Mouse (Mus musculus): Measurements from ENCODE around the gene Disc1.

Disc1 gene

DNA sequence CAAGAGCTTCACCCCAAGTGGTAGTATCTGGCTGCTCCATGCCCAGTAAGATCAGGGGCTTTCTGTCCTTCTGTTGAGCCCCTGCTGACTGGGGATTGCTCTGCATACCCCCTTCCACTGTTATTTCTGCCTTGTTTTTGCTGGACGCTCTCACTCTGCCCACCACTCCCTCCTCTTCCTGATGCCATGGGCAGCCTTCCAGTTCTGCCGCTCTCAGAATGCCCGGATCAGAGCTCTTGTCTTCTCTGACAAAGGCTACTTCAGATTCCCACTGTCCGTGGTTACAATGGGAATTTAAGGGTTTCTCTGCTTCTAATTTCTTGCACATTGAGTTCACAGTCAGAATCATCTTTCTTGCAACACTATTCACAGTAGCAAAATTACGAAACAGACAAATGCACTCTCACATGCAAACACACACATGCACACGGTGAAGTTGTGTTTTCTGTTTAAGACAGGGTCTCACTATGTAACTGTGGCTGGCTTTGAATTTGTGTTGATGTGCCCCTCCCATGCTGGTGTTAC is 214.2 kb downstream of the Disc1 start:
- peak in 1 of 2 experiments; percentile 56 for DNase-seq (ENCODE audit: low spot score in 2 of 2)

DNA sequence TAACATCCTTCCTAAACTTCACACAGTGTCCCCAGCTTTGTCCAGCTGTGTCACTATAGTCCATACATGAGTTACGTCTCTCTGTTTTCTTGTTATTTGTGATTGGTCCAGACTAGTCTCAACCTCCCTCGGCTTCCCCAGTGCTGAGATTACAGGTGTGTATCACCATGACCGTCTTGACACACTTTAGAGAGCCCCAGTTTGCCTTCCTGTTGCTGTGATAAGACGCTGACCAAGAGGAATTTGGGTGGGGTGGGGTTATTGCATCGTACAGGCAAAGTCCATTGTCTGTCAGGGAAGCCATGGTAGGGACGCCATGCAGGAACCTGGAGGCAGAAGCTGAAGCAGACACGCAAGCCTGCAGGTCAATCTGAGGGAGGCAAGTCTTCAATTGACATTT is 216.3 kb downstream of the Disc1 start:
- no peak for DNase-seq (ENCODE audit: low spot score in 2 of 2)

DNA sequence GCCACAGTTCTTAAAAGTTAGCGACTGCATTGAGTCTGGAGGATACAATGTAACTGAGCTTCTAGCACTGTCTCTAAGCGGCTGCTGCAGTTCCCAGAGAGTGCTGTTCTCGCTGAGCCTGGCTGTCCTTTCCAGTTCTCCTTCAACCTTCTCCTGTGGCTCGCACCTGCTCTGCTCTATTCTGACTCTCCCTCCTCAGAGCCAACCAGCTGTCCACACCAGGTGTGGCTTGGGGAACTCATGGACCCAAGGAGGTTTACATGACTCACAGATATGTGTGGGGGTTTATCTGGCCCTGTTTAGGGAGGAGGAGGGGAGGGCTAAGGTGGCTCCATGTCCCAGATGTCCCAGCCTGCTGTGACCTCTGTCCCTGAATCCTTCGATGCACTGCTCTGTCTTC is 217.4 kb downstream of the Disc1 start:
- DNase-seq (ENCODE audit: low spot score in 2 of 2) = no peak

DNA sequence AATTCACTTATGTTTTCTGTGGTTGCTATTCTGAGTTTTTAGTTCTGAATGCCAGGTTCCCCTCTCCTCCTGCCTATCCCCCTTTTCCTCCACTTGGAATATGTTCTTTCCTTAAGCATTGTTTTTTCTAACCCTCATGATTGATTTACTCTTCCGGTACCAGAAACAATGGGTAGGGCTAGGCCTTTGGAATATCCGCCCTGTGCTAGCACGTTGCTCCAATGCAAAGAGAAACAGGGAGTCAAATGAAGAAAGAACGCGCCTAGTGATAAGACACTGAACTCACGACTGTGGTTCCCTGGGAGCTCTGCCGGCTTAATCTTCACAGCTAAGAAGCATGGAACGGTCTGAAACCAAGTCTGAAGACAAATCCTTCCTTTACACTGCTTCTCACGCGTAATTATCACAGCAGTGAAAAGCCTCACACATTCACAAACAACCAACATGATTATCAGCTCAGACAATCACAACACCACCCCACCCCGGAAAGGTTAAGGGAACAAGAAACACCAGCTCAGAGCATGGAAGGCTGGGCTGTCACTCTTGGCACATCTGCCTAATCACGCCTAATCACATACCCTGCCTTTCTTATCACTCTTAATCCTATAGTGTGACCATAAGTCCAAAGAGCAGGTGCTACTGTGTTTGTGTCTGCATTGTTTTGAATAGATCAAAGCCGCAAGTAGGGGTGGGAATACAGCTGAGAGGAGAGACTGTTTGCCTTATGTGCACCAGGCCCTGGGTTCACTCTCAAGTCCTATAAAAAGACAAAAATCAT is 218.3 kb downstream of the Disc1 start:
- DNase-seq (ENCODE audit: low spot score in 2 of 2) = no peak

DNA sequence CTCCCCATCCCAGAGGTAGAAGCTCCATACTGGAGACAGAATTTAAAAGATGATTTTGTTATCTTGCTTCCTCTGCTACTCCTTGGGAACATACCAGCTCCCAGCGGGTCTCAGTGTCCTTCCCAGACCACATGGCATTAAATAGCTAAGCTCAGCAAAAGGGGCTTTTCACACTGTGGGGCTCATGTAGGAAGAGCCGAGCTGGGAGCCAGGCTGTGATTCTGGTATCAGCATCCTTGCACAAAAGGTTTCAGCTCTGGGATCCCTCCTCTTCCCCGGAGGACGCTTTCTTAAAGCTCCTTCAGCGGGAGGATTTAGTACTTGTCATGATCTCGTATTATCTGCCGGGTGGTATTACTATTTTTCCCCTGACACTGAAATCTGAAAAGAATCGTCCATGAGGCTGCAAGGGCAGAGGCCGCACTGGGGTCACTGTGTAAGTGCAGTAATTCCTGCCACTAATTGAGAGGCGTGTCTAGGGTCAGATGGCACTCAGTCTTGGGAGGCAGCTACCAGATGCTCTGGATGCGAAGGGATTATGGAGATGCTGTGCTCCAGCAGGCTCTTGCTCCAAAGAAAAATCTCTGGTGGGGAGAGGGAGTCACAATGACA is 223.2 kb downstream of the Disc1 start:
- DNase-seq (ENCODE audit: low spot score in 2 of 2) = no peak

DNA sequence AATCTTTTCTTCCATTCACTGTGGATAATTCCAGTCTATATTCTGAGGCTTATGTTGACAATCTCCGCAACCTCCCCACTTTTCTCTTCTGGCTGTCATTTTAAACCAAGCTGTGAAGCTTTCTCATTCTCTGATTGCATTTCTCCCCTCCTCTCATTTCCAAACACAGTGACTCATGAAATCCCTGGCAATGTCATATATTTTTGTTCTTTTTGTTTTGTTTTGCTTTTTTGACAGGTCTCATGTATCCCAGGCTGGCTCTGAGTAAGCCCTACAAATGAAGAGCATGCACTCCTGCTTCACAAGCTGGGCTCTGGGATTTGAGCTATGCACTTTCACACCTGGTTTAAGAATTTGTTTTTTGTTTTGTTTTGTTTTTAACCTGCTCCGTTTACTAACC is 225.2 kb downstream of the Disc1 start:
- DNase-seq (ENCODE audit: low spot score in 2 of 2) = no peak

DNA sequence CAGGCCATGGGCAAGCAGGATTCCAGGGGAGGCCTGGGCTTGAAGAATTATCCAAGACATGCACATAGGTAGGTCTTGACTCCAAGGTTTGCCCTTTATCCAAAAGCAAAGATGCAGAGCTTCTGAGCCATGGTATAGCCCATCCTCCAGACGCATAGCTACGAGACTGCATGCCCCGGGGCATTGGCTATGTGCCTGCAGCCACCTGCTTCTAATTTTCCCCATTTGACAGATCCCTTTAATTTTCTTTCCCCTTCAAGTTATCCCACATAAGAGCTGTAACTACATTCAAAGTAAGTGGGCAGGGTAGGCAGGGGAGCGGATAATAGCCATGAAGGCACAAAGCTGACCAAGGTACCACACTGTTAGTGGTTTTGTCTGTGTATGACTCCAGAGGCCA is 225.9 kb downstream of the Disc1 start:
- DNase-seq (ENCODE audit: low spot score in 2 of 2) = no peak

DNA sequence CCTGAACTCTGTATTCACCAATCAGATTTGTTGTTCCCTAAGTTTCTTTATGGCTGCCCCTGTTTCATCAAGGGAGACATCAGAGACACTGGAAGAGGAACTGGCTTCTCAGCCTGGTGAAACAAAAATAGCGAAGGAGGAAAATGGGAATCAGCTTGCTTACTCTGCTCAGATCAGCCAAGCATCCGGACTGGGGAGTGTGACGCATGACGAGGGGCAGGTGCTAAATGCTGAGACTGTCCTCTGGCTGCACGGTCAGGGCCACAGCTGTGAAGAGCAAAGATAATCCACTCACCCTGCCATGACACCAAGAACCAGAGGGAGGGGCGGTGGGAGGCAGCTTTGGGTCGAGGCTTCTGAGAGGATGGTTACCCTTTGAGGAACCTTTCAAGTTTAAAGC is 228.5 kb downstream of the Disc1 start:
- peak; percentile 40 to 46 for DNase-seq (ENCODE audit: low spot score in 2 of 2)

DNA sequence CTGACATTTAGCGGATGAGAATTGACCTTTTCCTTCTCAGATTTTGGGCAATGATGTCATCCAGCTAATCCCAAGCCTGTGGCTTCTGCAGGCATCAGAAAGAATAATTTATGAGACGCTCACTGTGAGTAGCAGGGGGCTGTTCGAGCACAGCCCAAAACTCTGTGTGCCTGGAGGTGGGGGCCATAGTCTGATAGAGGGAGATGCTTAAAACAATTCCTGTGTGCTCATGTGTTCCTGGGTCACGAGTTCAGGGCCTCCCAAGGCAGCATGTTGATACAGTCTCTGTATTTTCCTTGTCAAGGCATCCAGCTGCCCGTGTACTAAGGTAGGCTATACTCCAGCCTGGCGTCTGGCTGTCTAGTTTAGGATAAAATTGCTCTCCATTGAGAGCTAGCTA is 229.5 kb downstream of the Disc1 start:
- no peak for DNase-seq (ENCODE audit: low spot score in 2 of 2)

DNA sequence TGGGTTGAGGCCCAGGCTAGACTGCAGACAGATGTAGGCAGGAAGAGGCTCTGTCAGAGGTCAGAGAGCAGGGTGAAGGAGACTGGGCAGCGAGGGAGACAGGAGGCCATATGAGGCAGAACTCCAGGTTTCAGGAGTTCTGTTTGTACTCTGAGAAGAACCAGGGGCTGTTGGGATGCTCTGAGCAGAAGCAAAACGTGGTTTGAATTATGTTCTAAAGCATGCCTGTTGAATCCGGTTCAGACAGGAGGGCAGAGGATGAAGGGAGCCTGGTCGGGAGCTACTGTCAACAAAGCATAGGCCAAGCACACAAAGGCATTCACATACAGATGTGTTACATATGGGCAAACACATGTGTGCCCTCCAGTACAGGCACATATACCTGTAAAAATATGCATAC is 230.9 kb downstream of the Disc1 start:
- no peak for DNase-seq (ENCODE audit: low spot score in 2 of 2)

DNA sequence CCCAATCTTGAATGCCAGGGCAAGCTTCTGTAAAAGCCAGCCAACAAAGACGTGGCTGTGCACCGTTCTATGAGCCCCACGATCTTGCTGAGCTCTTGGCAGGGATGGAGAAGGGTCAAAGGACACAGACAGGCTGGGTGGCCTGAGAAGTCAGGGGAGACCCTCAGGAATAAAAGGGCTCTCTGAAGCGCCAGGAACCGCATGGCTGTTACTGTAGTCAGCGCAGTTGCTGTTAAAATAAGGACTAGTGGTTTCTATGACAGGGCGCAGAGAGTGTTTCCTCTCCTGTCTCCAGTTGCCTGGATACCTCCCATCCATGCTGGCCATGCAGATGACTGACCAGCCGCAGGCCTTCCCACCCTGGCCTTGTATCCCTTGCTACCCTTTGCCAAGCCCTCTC is 231.4 kb downstream of the Disc1 start:
- DNase-seq (ENCODE audit: low spot score in 2 of 2) = peak; percentile 36 to 57

DNA sequence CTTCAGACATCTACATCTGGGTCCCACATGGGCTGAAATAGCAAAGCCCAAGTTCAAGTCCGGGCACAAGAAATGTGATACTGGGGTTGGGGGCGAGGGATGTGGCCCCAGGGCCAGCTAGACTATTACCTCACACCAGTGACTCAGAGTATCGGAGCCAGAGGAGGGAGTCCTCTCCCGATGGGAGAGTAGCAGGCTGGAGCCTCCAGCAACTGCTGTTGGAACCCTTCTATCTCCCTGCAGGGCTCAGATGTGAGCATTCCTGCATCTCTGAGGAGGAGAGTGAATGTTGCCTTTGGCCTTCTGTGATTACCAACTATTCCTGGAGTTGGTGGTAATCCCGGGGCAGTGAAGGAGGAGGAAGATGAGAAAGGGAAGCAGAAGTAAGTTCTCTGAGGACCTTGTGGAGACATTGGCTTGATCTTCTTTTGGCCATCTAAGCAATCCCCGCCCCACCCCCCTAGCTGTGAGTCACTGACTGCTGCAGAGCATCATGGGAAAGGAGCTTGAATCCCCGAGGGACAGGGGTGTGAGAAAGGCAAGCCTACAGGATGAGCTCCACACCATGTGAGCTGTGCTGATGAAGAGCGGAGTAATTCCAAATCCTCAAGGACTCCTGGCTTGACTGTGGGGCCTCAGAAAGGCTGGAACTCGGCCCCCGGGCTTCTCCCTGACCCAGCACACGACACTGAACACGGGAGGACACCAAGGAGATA is 232.1 kb downstream of the Disc1 start:
- DNase-seq (ENCODE audit: low spot score in 2 of 2) = peak in 1 of 2 experiments; percentile 43

DNA sequence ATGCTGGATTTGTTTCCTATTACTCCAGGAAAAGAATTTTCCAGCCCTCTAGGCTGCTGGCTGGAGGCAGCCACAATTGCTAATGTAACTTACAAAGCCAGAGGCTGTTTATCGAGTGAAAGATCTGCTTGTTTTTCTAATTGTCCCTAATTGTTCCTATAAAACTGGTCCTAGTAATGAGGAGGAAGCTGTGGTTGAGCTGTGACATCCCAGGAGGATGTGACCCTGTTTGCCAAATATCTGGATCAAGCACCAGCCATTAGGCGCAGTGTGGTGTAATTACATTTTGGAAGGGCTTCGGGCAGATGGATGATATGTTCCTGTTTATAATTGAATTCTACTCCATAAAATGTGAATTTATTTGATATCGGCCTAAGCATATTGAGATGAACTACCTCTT is 233.3 kb downstream of the Disc1 start:
- no peak for DNase-seq (ENCODE audit: low spot score in 2 of 2)

DNA sequence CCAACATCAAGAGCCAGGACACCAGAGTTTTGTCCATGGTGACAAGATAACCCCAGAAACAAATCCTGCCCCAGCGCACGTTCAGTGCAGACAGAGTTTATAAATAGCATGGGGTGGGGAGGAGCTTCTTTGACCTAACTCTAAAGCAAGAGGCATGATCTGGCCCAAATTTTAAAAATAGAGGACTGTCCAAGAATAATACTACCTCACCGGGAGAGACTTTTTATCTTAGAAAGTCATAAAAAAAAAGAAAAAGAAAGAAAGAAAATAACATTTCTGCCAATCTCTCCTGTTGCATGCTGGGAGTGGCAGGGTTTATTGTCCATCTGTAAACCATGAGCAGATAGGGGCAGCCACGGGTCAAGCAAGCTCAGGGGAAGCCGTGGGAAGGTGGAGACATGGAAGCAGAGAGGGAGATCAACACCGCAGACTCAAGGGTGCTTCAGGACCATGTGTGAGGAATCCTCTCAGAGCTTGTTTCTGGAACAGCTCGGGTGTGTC is 233.9 kb downstream of the Disc1 start:
- DNase-seq (ENCODE audit: low spot score in 2 of 2) = no peak

DNA sequence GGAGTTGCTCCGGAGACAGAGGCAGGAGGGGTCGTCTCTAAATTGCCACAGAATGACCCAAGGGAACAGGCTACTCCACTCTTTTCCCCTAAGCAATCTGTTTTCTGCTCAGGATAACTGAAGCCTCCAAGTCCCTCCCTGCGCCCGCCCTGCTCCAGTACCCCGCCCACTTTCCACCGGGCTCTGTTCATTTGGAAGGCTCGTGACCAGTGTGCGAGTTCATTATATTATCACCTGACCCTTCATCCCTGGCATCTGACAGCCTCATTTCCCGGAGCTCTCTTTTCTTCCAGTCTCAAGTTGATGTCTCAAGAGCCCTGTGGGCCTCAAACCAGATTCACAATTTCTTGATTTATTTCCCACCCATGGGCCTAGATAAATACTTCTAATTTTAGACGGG is 237.5 kb downstream of the Disc1 start:
- no peak for DNase-seq (ENCODE audit: low spot score in 2 of 2)

DNA sequence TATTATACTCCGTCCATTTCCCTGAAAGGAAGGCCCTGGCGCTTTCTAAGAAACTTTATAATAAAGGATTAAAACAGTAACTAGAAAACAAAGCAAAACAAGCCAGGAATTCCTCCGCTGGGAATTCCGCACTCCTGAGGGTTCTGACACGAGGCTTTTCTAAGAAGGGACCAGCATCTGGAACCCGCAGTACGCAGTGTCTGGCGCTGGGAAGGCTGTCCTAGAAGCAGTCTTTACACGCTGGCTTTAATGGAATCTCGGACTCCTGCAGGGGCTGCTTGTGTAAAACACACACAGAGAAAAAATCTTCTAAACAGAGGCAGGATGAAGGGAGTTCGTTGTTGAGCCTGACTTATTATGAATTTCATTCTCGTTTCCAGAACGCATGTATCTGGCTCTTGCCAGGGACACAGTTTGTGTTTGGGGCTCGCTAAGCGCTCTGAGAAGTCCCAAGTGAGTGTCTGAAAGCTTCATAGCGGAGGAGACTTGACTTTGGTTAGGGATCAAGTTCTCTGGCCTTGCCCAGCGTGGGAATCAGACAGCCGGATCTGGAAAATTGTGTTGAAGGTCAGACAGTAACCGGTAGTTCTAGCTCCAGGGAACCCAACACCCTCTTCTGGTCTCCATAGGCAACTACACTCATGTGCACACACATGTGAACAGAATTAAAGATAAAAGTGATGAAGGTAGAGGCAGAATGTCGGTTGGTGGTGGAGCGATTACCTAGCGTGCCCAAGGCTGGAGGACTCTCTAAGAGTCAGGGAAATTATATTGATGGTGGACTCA is 238.1 kb downstream of the Disc1 start:
- no peak for DNase-seq (ENCODE audit: low spot score in 2 of 2)

DNA sequence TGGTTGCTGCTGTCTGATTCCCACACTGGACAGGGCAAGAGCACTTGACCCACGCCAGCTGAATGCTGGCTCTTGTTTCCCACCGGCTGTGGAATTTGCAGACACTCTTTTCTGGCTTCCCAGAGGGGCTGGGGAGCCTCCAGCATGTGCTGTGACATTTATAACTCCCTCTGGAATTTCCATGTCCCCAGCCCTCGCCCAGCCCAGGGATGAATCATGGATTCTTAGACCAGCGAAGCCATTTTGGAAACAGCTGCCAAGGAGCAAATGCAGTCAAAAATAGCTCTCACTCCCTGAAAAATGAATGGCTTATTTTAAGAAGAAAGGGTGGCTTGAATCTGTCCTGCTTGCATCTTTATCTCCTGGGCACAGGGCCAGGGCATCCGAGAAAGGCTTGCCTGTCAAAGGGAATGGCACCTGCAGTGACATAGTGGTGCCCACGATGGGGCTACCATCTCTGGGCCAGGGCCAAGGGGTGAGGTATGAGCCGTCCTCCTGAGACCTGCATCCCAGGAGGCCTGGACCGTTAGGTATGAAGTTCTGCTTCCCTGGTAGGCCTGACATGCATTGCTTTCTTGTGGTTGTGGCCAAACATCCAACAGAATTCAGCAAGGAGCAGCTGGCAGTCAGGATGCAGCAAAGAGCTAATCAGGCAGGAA is 239.1 kb downstream of the Disc1 start:
- DNase-seq (ENCODE audit: low spot score in 2 of 2) = peak; percentile 81 to 85

DNA sequence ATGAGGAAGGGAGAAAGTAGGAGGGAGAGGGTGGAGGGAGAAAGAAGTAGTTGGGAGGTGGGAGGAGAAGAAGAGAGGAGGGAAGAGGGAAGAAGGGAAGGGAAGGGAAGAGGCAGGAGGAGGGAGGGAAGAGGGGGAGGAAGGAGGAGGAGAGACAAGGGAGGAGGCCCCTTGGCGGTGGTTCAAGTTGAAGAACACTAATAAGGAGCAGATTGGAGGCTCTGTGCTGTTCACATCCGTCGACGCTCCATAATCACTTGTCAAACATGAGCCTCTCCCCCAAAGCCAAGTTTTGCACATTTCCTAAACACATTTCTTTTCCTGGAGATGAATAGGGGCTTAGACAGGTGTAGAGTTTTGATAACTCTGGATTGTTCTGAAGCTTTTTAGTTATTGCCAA is 245.3 kb downstream of the Disc1 start:
- no peak for DNase-seq (ENCODE audit: low spot score in 2 of 2)

DNA sequence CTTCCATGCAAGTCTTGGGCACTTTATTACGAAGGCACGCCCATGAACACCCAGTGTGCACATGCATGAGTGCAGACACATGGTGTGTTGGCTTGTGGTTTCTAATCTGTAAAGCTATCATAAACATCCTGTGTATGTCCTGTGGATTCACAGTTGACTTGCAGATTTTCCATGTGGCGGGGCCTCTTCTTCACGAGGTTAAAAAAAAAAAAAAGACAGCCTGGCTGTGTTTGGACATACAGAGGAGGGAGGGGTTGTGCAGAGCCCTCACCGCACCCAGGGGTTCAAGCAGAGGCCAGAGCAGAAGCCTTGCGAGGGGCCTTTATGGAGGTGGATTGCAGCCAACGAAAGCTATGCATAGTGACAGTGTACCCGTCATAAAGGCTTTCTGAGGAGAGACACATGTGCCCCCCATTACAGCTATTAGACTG is 248.0 kb downstream of the Disc1 start:
- no peak for DNase-seq (ENCODE audit: low spot score in 2 of 2)

DNA sequence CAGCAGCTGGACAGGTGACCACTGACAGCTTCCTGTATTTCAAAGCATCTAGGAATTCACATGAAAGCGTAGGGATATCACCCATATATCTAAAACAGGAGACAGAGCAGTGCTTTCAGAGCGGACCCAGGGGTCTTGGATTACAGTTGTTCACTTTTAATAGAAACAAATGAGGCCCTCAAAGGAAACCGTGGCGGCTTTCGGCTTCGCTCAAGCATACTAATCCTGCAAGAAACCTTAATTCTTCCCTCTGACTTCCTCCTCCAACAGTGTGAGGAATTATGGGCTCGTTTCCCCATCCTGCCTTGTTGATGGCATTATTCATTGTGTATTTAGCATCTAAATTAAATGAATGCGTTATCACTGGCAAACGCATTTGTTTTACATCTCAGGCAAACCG is 252.7 kb downstream of the Disc1 start:
- no peak for DNase-seq (ENCODE audit: low spot score in 2 of 2)

DNA sequence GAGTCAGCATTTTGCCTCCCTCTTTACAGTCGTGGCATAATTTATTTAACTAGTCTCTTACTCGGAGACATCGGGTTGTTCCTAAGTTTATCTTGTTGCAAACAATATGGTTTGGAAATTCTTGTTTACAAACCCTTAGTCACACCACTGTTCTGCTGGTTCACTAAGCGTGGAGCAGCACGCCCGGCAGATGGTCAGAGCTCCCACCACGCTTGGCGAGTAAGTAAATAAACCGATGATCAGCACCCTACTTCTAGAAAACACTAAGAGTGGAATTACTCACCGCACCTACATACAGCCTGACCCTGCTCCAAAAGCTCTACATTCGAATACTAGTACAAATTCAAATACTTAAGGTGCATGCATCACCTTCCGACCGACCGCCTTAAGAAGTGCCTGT is 256.0 kb downstream of the Disc1 start:
- DNase-seq (ENCODE audit: low spot score in 2 of 2) = peak in 1 of 2 experiments; percentile 58
